Mouse (Mus musculus) ovary, adult 2 months (tissue): Measurements from ENCODE around the gene 8030474K03Rik. TPM values are rescaled to one million over a fixed set of nuclear protein-coding genes. Genes with fewer than 3 reads are reported as not detected.

Experiments
- polyA plus RNA-seq: library from polyadenylated mRNA; depleted of rRNA; stranded (reverse); fragments of >200 nt; gene quantifications from 2 replicates; pipeline ENCODE4 v1.2.3, GENCODE M21; 2012; rRNA removed

8030474K03Rik gene
- polyA plus RNA-seq = 0.15 and 0.17 TPM in 2 replicates

GRCm38 (mm10) chrX:101794342-101794741, at the start of gene 8030474K03Rik, which contains the start of gene Gm4779:
TSS of gene 8030474K03Rik (plus strand) at chrX:101794656.
TSS of gene Gm4779 (minus strand) at chrX:101794423.

Other genes starting within 250 kb of the 8030474K03Rik start
- 72.2 and 87.5 TPM in 2 replicates for gene Ogt, start 154.6 kb upstream of the 8030474K03Rik start, polyA plus RNA-seq
- gene Cxcr3, start 60.4 kb upstream of the 8030474K03Rik start, polyA plus RNA-seq = 4.8 and 5.1 TPM in 2 replicates
- gene Gm4779, start 233 bp upstream of the 8030474K03Rik start, polyA plus RNA-seq = 0.43 and 1.0 TPM in 2 replicates
- gene Nhsl2, start 54.7 kb downstream of the 8030474K03Rik start, polyA plus RNA-seq = 5.1 and 16.9 TPM in 2 replicates